8 mouse cellular contexts compared by ENCODE assay signal in the genomic region with DNA sequence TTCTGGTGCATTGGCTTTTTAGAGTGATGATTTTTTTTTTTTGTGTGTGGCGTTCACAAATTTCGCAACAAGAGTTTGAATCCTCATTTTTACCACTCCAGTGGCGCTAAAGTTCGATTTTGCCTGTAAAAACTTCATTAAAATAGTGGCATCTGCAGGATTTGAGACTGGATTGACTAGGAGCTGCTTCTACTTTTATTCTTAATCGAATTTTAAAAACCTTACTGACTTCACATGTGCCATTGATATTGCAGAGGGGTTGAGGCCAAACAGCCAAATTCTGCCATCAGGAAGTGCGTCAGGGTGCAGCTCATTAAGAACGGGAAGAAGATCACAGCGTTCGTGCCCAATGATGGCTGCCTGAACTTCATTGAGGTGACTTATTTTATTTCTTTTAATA. TPM values are rescaled to one million over a fixed set of nuclear protein-coding genes. Genes with fewer than 3 reads are reported as not detected.
DNase-seq lines count a peak whose midpoint lies in the region; ATAC-seq lines count a peak whose summit lies in the region.

No protein-coding gene starts in this region.

- H3K27ac ChIP-seq in lung, embryonic 15.5 days, result no peak overlapping the region
- H3K27ac ChIP-seq in embryonic facial prominence, embryonic 15.5 days (replicated peaks), result 0 out of 2 replicates have a peak overlapping the region, but pooled peaks have one; percentile 88
- H3K27ac ChIP-seq in limb, embryonic 11.5 days (replicated peaks; ENCODE audit: low read depth, low read length), result no peak overlapping the region
- H3K27ac ChIP-seq in stomach, embryonic 14.5 days (ENCODE audit: low read length), result peak overlapping the region; percentile 55; the same call in 1 of the 2 replicates

- H3K4me3 ChIP-seq in lung, embryonic 15.5 days, result peak overlapping the region; percentile 96
- H3K4me3 ChIP-seq in embryonic facial prominence, embryonic 15.5 days (replicated peaks), result peak overlapping the region; percentile 91
- H3K4me3 ChIP-seq in limb, embryonic 11.5 days (ENCODE audit: low read depth, low read length), result peak overlapping the region; percentile 93
- peak overlapping the region; percentile 62 for H3K4me3 ChIP-seq in stomach, embryonic 14.5 days (ENCODE audit: low read depth, low read length)

- DNase-seq in lung, postnatal 10 days, result no peak
- no peak for DNase-seq in limb, embryonic 11.5 days (ENCODE audit: low spot score)
- no peak for DNase-seq in layer of hippocampus, adult 18-20 months (ENCODE audit: low spot score in 2 of 2)
- no peak for DNase-seq in thymus, postnatal 0 days (ENCODE audit: low spot score)
- no peak for DNase-seq in adrenal gland, postnatal 36 days

- WGBS in lung, embryonic 15.5 days, result 39% methylated on average over 9 of the region's 9 CpGs
- WGBS in embryonic facial prominence, embryonic 15.5 days, result 40% methylated on average over 9 of the region's 9 CpGs
- WGBS in limb, embryonic 11.5 days, result 39% methylated on average over 9 of the region's 9 CpGs
- 48% methylated on average over 9 of the region's 9 CpGs for WGBS in stomach, embryonic 14.5 days

- peaks cover 39% of the 10 kb centered on the region for H3K36me3 ChIP-seq in lung, embryonic 15.5 days
- peaks cover 36% of the 10 kb centered on the region for H3K36me3 ChIP-seq in embryonic facial prominence, embryonic 15.5 days
- H3K36me3 ChIP-seq in limb, embryonic 11.5 days (ENCODE audit: control insufficient read depth, insufficient read depth, low read length), result peaks cover 14% of the 10 kb centered on the region
- peaks cover 29% of the 10 kb centered on the region for H3K36me3 ChIP-seq in stomach, embryonic 14.5 days (ENCODE audit: control insufficient read depth, insufficient read depth, low read length)

- H3K4me2 ChIP-seq in lung, embryonic 15.5 days, result peak overlapping the region; percentile 55
- H3K4me2 ChIP-seq in embryonic facial prominence, embryonic 15.5 days (replicated peaks), result peak overlapping the region; percentile 56
- peak overlapping the region; percentile 69 for H3K4me2 ChIP-seq in limb, embryonic 11.5 days (ENCODE audit: low read depth, severe bottlenecking)
- H3K4me2 ChIP-seq in stomach, embryonic 14.5 days (replicated peaks; ENCODE audit: low read depth, low read length), result peak overlapping the region; percentile 78

- H3K4me1 ChIP-seq in lung, embryonic 15.5 days, result peaks cover 4% of the 10 kb centered on the region; the same call in 1 of the 2 replicates
- peaks cover 4% of the 10 kb centered on the region for H3K4me1 ChIP-seq in embryonic facial prominence, embryonic 15.5 days
- no peaks in the 10 kb centered on the region for H3K4me1 ChIP-seq in limb, embryonic 11.5 days (ENCODE audit: control insufficient read depth, insufficient read depth, low read length)
- no peaks in the 10 kb centered on the region for H3K4me1 ChIP-seq in stomach, embryonic 14.5 days (ENCODE audit: control insufficient read depth, insufficient read depth, low read length)

- ATAC-seq in lung, embryonic 15.5 days (ENCODE audit: borderline replicate concordance, extremely low read depth, low FRiP score, low TSS enrichment), result no peak
- no peak for ATAC-seq in embryonic facial prominence, embryonic 15.5 days (ENCODE audit: insufficient number of reproducible peaks, low FRiP score, low TSS enrichment, low read depth)
- no peak for ATAC-seq in limb, embryonic 11.5 days (ENCODE audit: insufficient number of reproducible peaks, low FRiP score, low TSS enrichment, low read depth)
- no peak for ATAC-seq in stomach, embryonic 14.5 days (ENCODE audit: insufficient number of reproducible peaks, insufficient read depth, low FRiP score, low read depth)

- H3K9ac ChIP-seq in lung, embryonic 15.5 days, result peak overlapping the region; percentile 98
- peak overlapping the region; percentile 90 for H3K9ac ChIP-seq in embryonic facial prominence, embryonic 15.5 days
- H3K9ac ChIP-seq in limb, embryonic 11.5 days (ENCODE audit: low read length), result peak overlapping the region; percentile 98
- H3K9ac ChIP-seq in stomach, embryonic 14.5 days (replicated peaks; ENCODE audit: low read depth, low read length), result peak overlapping the region; percentile 83

- no peaks in the 10 kb centered on the region for H3K9me3 ChIP-seq in lung, embryonic 15.5 days
- no peaks in the 10 kb centered on the region for H3K9me3 ChIP-seq in embryonic facial prominence, embryonic 15.5 days (replicated peaks)
- no peaks in the 10 kb centered on the region for H3K9me3 ChIP-seq in limb, embryonic 11.5 days (ENCODE audit: control insufficient read depth, low read length)
- H3K9me3 ChIP-seq in stomach, embryonic 14.5 days (ENCODE audit: control insufficient read depth, low read depth, low read length), result no peaks in the 10 kb centered on the region

- no peaks in the 10 kb centered on the region for H3K27me3 ChIP-seq in lung, embryonic 15.5 days
- H3K27me3 ChIP-seq in embryonic facial prominence, embryonic 15.5 days, result no peaks in the 10 kb centered on the region
- H3K27me3 ChIP-seq in limb, embryonic 11.5 days (ENCODE audit: control insufficient read depth, insufficient read depth, low read length), result no peaks in the 10 kb centered on the region
- no peaks in the 10 kb centered on the region for H3K27me3 ChIP-seq in stomach, embryonic 14.5 days (ENCODE audit: control insufficient read depth, insufficient read depth, low read length)

RNA-seq across cellular contexts. Expression of a gene that starts 1.3 kb away (rescaled TPM):
- polyA plus RNA-seq in lung, embryonic 15.5 days (2015; fragmentation: Nextera tagmentation; extraction: Ambion mirVana), result 186 and 221 TPM in 2 replicates
- polyA plus RNA-seq in embryonic facial prominence, embryonic 15.5 days (2015; fragmentation: Nextera tagmentation; extraction: Ambion mirVana), result 214 and 217 TPM in 2 replicates
- polyA plus RNA-seq in limb, embryonic 11.5 days (2014; fragmentation: Nextera tagmentation; extraction: Ambion mirVana), result 287 and 289 TPM in 2 replicates
- 347 and 350 TPM in 2 replicates for polyA plus RNA-seq in stomach, embryonic 14.5 days (2014; fragmentation: Nextera tagmentation; extraction: Ambion mirVana)
- total RNA-seq in layer of hippocampus, adult 18-20 months (2021), result 100 to 1,000 TPM; 231 to 265 TPM
- polyA plus RNA-seq in thymus, postnatal 0 days (2015; fragmentation: Nextera tagmentation; extraction: Ambion mirVana), result 425 and 443 TPM in 2 replicates
- total RNA-seq in adrenal gland, postnatal 36 days (2021), result 100 to 1,000 TPM; 414 to 442 TPM

RNA-seq across cellular contexts. Expression of a gene that starts 18.9 kb away (rescaled TPM):
- not detected in 2 replicates for polyA plus RNA-seq in lung, embryonic 15.5 days (2015; fragmentation: Nextera tagmentation; extraction: Ambion mirVana)
- 0.55 and 0.64 TPM in 2 replicates for polyA plus RNA-seq in embryonic facial prominence, embryonic 15.5 days (2015; fragmentation: Nextera tagmentation; extraction: Ambion mirVana)
- polyA plus RNA-seq in limb, embryonic 11.5 days (2014; fragmentation: Nextera tagmentation; extraction: Ambion mirVana), result 0.28 TPM in 1 of 2 replicates, not detected in the other
- polyA plus RNA-seq in stomach, embryonic 14.5 days (2014; fragmentation: Nextera tagmentation; extraction: Ambion mirVana), result not detected in 2 replicates
- total RNA-seq in layer of hippocampus, adult 18-20 months (2021), result 1 to 10 TPM; 2.1 to 3.1 TPM
- polyA plus RNA-seq in thymus, postnatal 0 days (2015; fragmentation: Nextera tagmentation; extraction: Ambion mirVana), result 0.18 TPM in 1 of 2 replicates, not detected in the other
- total RNA-seq in adrenal gland, postnatal 36 days (2021), result not detected

Comparison
In these comparisons a context has a peak if more than half of its experiments do, and no peak if none do; other contexts are left out.
1. H3K27ac ChIP-seq: peak in embryonic facial prominence, embryonic 15.5 days (single experiment) and stomach, embryonic 14.5 days (single experiment); none in lung, embryonic 15.5 days (single experiment) and limb, embryonic 11.5 days (single experiment).
2. Peak in every context shown above with its lines, with median percentiles within 50 percentile points of each other: H3K4me2 ChIP-seq, H3K4me3 ChIP-seq and H3K9ac ChIP-seq.